Mouse (Mus musculus): ENCODE results near the gene Spock1.

Gene Spock1

DNA sequence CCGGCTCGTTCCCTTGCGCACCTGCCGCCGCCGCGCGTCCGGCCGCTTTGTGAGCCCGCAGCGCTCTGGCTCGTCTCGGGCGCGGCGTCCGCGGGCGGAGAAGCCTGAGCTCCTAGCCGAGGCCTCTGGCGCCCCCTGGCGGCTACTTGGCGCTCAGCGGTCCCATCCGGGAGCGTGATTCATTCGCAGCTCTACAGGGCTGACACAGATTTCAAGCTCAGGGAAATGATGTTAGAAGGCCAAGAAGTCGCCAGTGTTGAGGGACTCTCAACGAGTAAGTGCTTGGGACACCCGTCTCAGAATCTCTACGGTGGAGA lies at the start of gene Spock1:
Gene Spock1 (minus strand): TSS at position 67 of the 317 bp plus-strand sequence.
- DNase-seq (ENCODE audit: low spot score): peak; percentile 86

DNA sequence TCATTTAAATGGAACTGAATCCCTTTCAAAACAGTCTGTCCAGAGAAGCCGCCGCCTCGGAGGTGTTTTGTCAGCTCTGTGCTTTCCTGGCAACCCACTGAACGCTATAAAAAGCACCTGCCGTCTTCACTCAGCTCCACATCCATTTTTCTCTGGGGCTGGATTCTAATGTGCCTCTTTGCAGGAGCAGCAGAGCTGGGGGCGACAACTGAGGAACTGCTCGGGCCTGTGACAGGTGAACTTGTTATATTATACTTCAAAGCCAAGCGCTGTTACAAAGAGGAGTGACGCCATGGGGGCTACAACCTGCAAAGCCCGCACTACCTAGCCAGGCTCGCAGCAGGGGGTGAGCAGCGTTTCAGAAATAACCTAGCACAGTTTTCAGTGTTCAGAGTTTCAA lies 42.0 kb upstream of the Spock1 start:
- no peak for DNase-seq (ENCODE audit: low spot score)

DNA sequence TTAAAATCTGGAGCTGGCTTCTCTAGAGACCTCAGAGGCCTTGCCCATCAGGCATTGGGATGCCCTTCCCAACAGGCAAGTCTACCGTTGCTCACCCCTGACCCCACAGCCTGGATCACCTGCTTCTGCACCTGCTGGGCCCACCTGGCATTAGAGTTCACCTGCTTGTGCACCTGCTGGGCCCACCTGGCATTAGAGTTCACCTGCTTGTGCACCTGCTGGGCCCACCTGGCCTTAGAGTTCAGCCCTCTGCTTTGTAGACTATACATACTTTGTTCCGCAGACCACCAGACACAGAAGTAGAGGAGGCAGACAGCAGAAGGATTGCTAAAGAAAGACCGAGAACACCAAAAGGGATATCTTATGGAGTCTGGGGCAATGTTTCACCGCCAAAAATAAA lies 41.4 kb upstream of the Spock1 start:
- DNase-seq (ENCODE audit: low spot score): no peak

DNA sequence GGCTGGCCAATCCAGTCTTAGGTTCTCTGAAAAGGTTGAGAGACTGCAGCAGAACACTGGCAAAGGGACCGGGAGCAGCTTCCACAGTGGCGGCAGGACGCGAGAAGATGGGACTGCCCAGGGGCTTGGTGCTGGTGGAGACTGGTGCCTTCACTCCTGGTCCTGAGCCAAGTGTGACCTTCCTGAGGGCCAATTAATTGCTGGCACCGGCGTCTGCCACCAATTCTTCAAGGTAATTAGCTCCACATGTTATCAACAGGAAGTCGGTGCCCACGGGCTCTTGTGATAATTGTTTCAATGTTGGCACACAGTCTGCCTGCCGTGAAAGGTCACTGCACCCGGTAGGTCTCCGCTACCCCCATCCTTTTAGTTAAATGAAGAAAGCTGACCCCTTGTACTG lies 37.1 kb upstream of the Spock1 start:
- DNase-seq (ENCODE audit: low spot score): no peak

DNA sequence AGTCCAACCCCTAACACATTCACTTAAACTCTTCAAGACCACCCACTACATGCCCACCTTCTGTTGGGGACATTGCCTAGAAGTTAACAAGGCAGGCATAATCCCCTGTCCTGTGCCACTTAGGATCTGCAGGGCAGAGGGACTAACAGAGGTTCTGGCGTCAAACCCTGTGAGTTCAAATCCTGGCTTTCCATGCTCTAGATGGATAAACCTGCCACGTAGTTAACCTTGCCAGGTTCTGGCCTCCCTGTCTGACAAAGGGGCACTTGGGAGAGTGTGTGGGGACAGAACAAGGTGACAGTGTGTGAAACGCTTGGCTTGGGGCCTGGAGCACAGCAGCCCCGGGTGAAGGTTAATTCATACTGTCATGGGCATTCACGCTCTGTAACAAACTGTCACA lies 36.3 kb upstream of the Spock1 start:
- no peak for DNase-seq (ENCODE audit: low spot score)

DNA sequence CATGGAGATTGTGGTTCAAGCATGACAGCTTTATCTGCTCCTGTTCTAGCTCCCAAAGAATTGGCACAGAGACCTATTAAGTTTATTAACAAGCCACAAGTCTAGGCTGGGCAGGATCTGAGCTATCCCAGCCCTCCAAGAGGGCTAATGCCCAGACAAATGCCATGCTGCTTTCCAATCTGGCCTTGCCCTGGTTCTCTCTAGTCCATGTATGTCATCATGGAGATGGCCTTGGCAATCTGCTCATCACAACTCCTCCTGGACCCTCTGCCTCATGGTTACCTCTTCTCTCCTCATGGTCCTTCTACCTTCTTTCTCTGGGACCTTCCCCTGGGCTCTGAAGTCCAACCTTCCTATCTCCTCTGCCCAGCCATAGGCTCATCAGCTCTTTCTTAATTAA lies 35.8 kb upstream of the Spock1 start:
- DNase-seq (ENCODE audit: low spot score): no peak

DNA sequence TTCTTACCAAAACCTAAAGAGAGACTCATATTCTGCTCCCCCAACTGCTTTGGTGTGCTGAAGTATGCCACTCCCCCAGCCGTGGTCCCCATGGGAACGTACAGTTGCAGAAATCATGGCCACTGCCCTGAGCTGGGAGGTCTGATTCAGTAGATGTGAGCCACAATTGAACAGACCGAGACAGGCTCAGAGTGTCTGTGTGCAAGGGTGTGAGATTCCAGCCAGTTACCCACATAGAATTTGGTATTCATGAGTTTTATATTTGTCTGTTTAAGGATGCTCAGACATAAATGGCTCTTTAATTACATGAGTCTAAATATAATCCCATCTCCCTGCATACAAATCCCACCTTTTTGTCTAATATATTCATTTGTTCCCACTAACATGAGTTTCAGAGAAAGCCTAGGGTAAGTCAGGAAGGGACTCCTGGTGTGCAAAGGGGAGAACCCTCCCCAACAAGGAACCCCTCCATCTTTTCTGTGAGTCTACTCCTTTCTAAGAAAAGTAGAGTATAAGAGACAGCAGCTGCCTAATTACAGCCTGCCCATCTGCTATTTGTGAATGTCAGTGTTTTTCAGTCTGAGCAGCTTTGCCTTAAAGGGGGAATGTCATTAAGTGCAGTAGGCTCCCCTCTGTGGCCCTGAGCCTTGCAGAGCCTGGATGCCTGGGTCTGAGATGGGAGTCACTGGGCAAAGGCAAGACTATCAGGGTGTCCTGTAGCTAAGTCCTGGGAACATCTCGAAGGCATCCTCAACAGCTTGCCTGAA lies 29.5 kb upstream of the Spock1 start:
- DNase-seq (ENCODE audit: low spot score): no peak

DNA sequence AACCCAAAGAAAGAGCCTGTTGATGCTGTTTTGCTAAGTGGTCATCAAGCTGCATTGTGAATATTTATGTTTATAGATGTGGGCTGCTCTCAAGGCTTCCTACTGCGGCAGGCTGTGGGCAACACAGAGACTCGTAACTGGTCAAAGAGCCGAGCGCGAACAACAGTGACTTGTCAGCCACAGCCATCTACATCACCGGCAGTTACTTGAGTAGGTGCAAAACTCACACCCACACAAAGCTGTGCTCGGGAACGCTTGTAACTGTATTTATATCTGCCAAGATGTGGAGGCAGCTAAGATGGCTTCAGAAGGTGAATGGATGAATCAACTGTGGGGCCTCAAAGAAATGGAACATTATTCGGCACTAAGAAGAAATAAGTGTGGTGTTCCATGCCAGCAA lies 23.9 kb upstream of the Spock1 start:
- DNase-seq (ENCODE audit: low spot score): no peak

DNA sequence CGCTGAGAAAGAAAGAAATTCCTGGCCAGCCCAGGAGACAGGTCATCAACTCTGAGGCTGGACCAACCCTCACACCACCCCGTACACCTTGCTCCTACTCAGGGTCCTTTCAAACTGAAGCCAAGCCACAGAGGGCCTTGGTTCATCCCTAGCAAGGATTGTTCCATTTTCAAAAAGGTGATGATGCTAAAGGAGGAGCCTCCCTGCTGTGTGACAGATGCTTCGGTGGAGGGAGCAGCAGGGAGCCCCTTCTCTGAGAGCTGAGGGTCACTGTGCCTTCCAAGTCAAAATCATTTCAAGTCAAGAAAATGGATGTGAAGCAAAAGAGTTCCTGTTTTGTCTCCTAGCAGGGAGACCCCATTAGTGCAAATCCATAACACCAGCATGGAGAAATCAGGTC lies 23.2 kb upstream of the Spock1 start:
- no peak for DNase-seq (ENCODE audit: low spot score)

DNA sequence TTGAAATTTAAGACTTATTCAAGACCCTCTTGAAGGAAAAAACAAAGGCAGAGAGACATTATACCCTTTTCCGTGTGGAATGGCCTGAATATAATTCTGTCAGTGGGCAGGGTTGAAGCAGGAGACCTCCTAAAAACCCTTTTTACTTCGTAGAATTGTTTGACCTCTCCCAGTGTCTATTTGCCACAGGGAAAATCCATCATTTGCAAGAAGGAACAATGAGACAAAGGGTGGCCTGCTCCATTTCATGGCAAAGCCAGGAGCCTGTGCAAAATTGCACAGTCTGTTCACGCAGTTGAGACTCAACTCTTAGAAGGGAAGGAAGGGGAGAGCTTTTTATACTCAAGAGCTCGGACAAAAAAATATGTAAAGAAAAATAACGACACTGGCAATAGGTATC lies 22.6 kb upstream of the Spock1 start:
- DNase-seq (ENCODE audit: low spot score): no peak

DNA sequence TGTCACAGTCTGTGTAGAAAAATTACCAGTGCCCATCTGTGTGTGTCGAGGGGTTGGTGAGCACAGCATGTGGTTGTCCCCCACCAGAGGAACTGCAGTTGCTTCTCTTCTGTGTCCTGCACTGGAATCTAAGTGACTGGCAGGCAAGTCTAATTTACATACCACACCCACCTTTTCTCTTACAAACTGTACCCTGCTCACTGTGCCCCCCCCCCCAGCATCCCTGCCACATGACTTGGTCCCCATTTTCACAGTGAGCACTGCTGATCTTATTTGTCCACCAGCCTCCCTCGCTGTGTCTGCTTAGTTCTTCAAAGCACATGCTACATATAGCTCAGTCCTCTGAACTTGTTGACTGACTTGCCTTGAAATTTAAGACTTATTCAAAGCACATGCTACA lies 22.2 kb upstream of the Spock1 start:
- DNase-seq (ENCODE audit: low spot score): no peak

DNA sequence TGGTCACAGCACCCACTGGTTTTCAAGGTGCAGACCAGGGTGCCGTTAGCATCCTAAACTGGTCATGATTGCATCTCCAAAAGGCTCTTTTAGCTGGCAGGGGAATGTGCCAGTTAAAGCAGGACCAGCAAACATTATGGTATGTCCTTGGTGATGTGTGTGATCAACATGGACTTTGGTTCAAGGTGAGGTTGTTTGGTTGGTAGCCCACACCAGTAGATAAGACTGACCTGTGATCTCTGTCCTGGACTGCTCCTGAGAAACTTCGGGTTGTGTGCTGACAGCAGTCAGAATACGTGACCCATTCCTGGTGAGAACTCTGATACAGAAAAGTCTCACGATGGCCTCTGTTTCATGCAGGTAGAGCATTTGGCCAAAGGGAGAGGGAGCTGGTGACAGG lies 11.8 kb upstream of the Spock1 start:
- DNase-seq (ENCODE audit: low spot score): no peak

DNA sequence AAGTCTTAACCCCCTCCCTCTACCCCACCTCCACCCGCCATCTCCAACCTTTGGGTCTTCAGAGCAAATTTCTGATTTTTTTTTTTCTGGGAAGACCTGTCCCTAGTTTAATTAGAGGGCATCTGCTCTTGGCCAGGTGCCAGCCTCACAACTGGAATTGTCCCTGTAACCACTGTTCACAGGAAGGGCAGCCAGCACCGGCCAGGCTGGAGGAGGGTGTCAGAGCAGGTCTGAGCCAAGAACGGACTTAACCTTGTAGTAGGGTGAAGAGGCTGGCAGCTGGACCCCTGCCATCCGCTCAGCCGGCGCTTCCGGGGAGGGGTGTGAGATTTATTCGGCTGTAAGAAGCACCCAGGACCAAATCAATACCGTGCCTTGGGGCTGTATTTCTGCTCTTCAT lies 3.0 kb upstream of the Spock1 start:
- no peak for DNase-seq (ENCODE audit: low spot score)

DNA sequence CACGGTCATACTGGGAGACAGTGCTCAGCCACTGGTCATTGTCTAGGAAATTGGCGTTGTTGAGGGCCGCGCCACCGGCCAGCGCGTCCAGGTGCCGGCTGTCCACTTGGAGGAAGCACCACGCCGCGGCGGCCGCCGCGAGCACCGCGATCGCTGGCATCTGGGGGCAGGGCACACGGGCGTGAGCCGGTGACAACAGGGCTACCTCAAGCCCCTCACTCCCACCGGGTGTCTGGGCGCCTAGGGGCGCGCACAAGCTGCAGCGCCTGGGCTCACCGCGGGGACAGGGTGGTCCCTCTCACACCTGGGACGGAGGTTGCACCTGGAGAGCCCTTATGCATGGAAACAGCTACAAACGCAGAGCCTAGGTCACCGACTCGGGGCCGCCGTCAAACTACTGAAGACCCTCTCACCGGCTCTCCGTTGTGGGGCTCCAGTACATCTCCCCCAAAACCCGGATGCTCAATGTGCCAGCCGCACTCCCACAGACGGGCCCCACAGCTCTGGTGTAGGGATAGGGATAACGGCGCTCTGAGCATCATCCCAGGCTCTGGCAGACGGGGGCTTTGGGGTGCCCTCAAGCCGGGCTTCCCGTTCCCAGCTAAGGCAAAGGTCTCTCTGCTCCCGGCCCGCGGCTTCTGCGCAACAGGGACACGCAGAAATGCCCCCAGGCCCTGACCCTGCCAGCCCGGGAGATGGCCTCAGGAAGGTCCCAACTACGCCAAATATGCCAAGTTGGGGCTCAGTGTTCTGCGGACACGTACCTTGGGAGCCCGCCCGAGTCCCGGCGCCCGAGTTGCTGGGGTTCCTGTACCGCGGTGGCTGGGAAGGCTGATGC lies 485 bp downstream of the Spock1 start:
- no peak for DNase-seq (ENCODE audit: low spot score)

DNA sequence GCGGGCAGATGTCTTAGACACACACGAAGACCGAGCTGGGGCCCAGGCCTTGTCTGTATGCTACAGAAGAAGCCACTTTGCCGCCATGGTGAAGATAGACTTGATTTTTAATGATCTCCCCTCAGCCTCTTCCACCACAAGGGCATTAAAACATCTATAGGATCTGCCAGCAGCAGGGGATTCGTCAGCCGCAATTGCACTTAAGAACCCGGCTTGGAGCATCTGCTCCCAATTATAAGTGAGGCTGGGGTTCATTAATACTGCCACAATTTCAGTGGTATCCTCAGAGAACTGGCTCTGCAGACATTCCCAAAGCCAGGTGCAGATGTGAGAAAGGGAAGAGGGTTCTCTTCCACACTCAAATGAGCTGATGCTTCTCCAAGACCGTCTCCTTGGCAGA lies 13.5 kb downstream of the Spock1 start:
- no peak for DNase-seq (ENCODE audit: low spot score)

DNA sequence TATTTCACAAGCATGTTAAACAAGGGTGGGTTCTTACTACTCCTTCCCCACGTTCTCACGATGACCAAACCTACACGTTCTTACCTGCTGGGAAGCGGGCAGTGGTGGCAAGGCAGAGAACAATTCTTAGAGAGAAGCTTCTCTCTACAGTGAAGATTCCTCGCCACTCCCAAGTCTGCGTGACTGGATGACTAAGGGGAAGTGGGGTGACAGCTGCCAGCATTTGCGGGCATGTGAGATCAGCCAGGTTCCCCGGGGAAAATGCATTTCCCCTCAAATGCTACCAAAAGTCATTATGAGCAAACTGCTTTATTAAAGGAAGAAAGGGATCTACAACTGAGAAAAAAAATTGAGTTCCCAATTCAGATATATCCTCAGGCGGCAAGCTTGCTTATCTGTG lies 18.4 kb downstream of the Spock1 start:
- DNase-seq (ENCODE audit: low spot score): no peak

DNA sequence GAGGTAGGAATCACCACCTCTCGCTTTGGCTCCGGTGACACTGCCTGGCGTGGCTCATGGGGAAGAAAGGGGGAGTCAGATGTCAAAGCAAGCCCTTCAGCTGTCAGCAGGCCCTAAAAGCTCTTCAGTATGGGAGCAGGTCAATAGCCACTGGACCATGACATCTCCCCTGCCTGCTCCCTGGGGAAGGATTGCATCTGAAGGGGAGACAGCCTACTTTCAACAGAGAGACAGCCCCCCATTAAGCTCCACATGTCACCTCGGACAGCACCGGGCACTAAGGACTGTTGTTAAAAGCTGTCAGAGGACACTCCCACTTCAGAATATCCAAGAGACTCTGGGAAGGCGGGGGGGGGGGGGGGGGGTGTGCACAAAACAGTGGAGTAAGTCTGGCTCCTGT lies 19.1 kb downstream of the Spock1 start:
- no peak for DNase-seq (ENCODE audit: low spot score)

DNA sequence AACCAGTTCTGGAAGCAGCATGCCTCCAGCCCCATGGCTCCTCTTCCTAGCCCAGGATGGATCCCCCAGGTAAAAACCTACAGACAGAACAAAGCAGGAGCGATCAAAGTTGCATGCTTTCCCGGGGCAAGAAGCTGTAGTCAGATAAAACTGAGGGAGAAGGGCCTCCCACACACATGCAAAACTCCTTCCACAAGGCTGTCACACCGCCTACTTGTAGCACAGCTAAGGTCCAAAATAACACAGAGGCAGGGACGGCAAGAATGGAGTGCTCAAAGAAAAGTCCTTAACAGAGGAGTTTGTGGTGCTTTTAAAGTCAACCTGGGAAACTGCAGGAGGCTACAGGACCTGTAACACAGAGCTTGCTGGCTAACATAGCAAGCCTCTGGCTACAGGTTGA lies 28.3 kb downstream of the Spock1 start:
- DNase-seq (ENCODE audit: low spot score): no peak

DNA sequence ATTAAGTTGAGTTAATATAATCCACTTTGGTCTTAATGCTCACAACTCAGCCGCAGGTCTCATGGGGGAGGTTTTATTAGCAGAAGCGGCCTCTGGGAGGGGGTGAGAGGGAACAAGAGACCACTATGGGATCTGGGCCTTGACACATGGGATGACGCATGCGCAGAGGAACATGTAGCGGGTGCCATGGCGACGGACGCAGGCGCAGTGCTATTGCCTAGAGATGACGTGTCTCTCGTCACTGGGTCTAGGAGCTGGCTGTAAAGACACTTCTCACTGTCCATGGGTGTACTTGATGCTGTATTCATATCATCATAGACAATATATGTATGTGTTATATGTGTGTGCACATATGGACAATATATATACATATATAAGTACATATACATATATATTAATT lies 29.3 kb downstream of the Spock1 start:
- DNase-seq (ENCODE audit: low spot score): no peak

DNA sequence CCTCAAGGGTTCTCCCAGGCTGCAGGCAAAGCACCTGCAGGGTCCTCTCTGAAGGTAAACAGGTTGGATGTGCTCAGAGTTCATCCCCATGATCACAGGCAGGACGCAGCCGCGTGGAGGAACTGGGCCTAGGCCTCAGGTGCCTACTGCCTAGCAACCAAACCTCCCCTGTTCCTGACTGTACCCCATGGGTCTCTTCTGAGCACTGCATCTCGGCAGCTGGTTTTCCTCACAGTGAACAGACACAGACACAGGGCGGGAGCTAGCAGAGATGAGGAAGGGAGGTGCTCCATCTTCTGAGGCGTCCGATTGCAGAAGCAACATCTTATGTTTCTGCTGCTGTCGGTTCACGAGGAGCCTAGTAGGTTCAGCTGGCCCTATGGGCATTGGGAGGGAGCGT lies 30.4 kb downstream of the Spock1 start:
- no peak for DNase-seq (ENCODE audit: low spot score)

DNA sequence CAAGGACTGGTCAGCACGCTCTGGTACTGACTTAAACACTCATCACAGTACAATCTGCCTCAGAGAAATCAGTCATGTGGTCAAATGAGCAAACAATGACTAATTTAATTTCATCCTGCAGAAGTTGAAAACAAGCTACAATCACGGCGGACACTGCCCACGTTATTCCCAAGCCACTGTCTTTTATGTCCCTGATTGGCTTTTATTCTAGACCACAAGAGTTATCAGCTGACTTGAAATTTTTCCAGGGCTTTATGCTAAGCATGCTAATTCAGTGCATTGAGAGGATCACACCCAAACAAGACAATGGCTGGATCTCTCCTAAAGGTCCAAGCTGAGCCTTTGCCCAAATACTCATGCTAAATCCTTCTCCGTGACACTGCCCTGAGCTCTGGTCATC lies 31.2 kb downstream of the Spock1 start:
- DNase-seq (ENCODE audit: low spot score): no peak

DNA sequence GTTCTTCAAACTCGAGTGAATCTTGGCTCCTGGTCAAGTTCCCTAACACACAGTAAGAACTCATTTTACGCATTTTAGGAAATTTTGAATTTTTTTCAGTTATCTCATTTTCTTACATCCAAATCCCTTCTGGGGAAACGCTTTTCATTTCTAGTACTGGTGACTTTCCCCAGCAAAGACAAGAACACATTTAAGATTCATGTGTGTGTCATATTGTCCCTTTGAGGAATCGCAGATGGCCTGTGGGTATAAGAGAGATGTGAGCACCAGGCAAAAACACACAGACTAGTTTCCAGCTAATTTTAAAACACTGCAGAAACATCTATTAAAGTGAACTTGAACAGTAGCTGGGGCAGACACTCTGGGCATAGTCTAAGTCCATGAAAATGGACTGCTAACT lies 38.1 kb downstream of the Spock1 start:
- no peak for DNase-seq (ENCODE audit: low spot score)

DNA sequence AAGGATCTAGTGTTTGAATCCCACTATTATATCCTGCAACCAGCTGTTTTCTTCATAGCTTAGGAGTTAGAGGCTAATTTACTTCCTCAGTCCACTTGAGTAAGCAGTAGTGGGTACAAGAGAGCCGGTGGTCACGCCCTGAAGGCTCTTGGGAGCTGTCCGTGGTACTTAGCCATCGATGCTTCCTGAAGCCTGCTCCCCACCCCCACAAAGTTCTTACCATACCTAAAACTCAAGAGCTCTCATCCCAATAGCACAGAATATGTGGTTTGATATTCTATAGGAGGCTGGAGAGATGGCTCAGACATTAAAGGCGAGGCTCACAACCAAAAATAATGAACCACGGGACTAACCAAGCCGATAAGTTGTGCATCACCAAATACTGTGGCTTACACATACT lies 40.5 kb downstream of the Spock1 start:
- DNase-seq (ENCODE audit: low spot score): peak; percentile 16

DNA sequence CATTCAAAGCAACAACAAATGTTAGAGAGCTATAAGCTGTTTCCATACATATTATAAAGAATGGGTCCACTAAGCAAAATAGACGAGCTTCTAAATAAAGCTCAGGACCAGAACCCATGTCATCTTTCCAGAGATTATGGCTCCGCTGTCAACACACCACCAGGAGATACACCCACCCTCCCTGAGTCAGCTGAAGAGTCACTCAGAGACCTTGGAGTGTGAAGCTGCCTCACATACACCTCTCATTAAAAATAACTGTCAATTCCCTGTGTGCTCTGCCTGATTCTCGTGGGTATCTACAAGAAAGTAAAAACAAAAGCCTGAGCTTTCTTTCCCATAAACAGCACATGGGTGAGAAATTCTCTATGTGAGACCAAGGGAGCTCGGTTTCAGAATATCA lies 43.1 kb downstream of the Spock1 start:
- DNase-seq (ENCODE audit: low spot score): no peak
